Mouse (Mus musculus) heart, embryonic 14.5 days (tissue): ENCODE results near the gene Pelp1. TPM values are rescaled to one million over a fixed set of nuclear protein-coding genes. Genes with fewer than 3 reads are reported as not detected.

Source experiments
- ATAC-seq: fragments of 200-750 bp; cut with Nextera tagmentation; 2 replicates; pipeline ENCODE4 v1.8.0; 2017; ENCODE audit warnings: low read depth, moderate TSS enrichment; ENCODE audit not compliant: insufficient number of reproducible peaks, insufficient read depth, low FRiP score
- H3K27ac ChIP-seq, 2 experiments: fragments of 200-500 bp in 1 of 2; fragments of 300-500 bp in 1 of 2; sonication (generic) in 1 of 2; replicated peaks in 1 of 2; 2 replicates each; pipeline ENCODE4 v1.5.1; 2012 to 2014; ENCODE audit warnings: low read depth in 2 of 2, low read length in 2 of 2, control low read depth in 1 of 2, mild to moderate bottlenecking in 1 of 2, mixed read lengths in 1 of 2; ENCODE audit not compliant: control insufficient read depth in 1 of 2, insufficient read depth in 1 of 2
- H3K27me3 ChIP-seq: fragments of 300-500 bp; sonication (generic); 2 replicates; pipeline ENCODE4 v1.6.1; 2014; ENCODE audit warnings: mild to moderate bottlenecking, low read length, control low read depth; ENCODE audit not compliant: control insufficient read depth, insufficient read depth
- H3K36me3 ChIP-seq: fragments of 300-500 bp; sonication (generic); 2 replicates; pipeline ENCODE4 v1.6.1; 2014; ENCODE audit warnings: mild to moderate bottlenecking, control low read depth, low read length, mixed read lengths; ENCODE audit not compliant: control insufficient read depth, insufficient read depth
- H3K4me1 ChIP-seq, 2 experiments: fragments of 200-500 bp in 1 of 2; fragments of 300-500 bp in 1 of 2; sonication (generic) in 1 of 2; 2 replicates each; pipeline ENCODE4 v1.6.1; 2012 to 2014; ENCODE audit warnings: low read length in 2 of 2, control low read depth in 1 of 2, mixed read lengths in 1 of 2; ENCODE audit not compliant: control insufficient read depth in 2 of 2, insufficient read depth in 2 of 2
- H3K4me2 ChIP-seq: fragments of 300-500 bp; sonication (generic); 2 replicates; pipeline ENCODE4 v1.6.1; 2014; ENCODE audit warnings: mild to moderate bottlenecking, low read length
- H3K4me3 ChIP-seq, 2 experiments: fragments of 200-500 bp in 1 of 2; fragments of 300-500 bp in 1 of 2; sonication (generic) in 1 of 2; 2 replicates each; pipeline ENCODE4 v1.5.1; 2012 to 2014; ENCODE audit warnings: low read length in 2 of 2, mild to moderate bottlenecking in 2 of 2, control low read depth in 1 of 2, low read depth in 1 of 2, moderate library complexity in 1 of 2; ENCODE audit not compliant: control insufficient read depth in 1 of 2, insufficient read depth in 1 of 2
- H3K9ac ChIP-seq: fragments of 300-500 bp; sonication (generic); 2 replicates; pipeline ENCODE4 v1.6.1; 2014; ENCODE audit warnings: mild to moderate bottlenecking, low read length
- H3K9me3 ChIP-seq: fragments of 300-500 bp; sonication (generic); 2 replicates; pipeline ENCODE4 v1.6.1; 2016; ENCODE audit warnings: low read length, control low read depth; ENCODE audit not compliant: control insufficient read depth
- WGBS: fragments of 180-500 bp; shearing (Covaris S2); extraction: QIAGEN DNeasy Blood & Tissue Kit; methylation state at CpG from one replicate; pipeline ENCODE4 v1.1.7; 2014; 5-methylcytosine and 5-hydroxymethylcytosine counted together
- polyA plus RNA-seq: library from polyadenylated mRNA; unstranded; fragments of >200 nt; fragmentation: Nextera tagmentation; extraction: Ambion mirVana; gene quantifications from 2 replicates; pipeline ENCODE4 v1.2.1, GENCODE M21; 2014

Gene Pelp1
- 17.8 and 17.9 TPM in 2 replicates for polyA plus RNA-seq

DNA sequence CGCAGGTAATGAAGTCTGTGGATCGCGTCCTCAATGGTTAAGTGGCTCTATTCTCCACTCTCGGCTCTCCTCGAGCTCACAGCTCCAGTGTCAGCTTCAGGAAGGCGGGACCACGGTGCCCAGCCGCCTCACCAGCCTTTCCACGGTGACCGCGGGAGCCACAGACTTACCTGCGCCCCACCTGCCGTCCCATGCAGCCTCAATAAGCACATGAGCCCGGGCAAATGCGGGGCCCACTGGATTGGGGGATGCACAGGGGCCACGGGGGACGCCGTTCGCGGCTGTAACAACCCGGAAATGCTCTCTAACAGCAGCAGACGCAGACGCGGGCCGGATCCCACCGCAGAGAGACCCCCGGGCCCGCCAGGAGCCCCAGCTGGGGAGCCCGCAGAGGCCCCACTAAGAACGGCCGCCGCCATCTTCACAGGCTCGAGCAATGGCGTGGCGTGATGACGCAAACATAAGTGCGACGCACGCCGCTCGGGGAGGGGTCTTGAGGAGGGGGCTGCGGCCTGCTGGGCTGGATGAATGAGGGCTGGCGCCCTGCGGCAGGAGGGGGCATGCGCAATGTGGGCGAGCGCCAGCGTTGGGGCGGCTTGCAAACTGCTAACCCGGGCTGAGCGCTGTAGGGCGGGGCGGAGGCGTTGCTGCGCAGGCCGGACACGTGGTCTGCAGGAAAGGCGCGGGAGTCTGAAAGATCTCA, at the start of gene Pelp1:
Pelp1 (minus strand) TSS at position 438 of the 703 bp plus-strand sequence.
- H3K36me3 ChIP-seq, result peaks cover 8% of the 10 kb centered on the region
- H3K27ac ChIP-seq, result peak within 1 kb of the TSS; percentile 2 to 65
- H3K4me3 ChIP-seq, result peak within 1 kb of the TSS; percentile 90 to 98
- H3K4me2 ChIP-seq, result peak within 1 kb of the TSS; percentile 83
- H3K4me1 ChIP-seq, result peaks cover 2 to 12% of the 10 kb centered on the region in 2 experiments; a peak in 3 of 4 replicates
- no peaks in the 10 kb centered on the region for H3K27me3 ChIP-seq
- under 1% methylated on average over 59 of the region's 59 CpGs for WGBS
- peak; percentile 94 for ATAC-seq
- H3K9ac ChIP-seq, result peak within 1 kb of the TSS; percentile 99
- H3K9me3 ChIP-seq, result no peaks in the 10 kb centered on the region

DNA sequence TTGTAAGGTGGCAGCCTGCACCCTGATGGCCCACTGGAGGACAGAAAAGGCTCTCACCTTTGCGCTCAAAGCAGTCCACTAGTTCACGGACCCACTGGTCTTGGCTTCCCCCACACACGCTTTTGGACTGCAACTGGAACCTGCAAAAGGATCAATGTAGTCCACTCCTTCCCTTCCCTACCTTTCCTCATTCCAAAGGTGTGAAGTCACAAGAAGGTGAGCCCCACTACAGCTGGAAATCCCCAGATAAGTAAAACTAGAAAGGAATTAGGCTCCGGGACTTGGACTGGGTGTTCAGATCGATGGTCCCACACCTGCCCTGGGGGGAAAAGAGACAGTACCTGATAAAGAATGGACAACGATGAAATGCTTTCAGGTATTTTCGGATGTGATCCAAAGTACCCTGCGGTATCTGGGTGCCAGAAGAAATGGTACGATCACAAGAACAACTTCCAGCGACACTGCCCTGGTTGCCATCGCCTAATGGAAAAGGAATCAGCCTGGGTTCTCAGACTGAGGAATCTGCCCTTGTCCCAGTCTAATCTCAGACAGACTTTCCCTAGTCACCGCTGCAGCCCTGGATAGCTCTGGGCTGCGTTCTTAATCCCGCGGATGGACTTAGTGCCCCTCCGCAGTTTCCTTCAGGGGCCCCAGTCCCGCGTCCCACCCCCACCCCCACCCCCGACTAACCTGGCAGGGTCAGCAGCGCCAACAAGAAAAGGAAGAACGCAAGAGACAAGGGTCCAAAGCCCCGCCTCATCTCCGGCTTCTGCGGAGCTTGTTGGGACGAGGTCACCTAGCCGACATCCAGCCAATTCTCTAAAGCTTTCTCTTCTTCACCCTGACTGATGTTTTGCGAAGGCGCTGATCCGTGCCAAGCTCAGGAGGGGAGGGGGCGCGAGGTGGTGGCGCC, 49.1 kb upstream of the Pelp1 start, which contains the start of gene Zmynd15:
Zmynd15 (plus strand) TSS at position 746 of the 913 bp plus-strand sequence.
- WGBS, result 14% methylated on average over 32 of the region's 32 CpGs
- Histone ChIP-seq H3K4me1 (peaks cover 3 to 10% of the 10 kb centered on the region in 2 experiments; a peak in 3 of 4 replicates), H3K36me3 (peaks cover 13% of the 10 kb centered on the region), H3K9ac (peak within 1 kb of the TSS; percentile 72), H3K4me3 (peak within 1 kb of the TSS; percentile 56 to 83), H3K27ac (peak within 1 kb of the TSS in 1 of 2 experiments; percentile 24; a peak in 2 of 4 replicates), H3K4me2 (peak within 1 kb of the TSS; percentile 91), H3K27me3 (peaks cover 21% of the 10 kb centered on the region), H3K9me3 (no peaks in the 10 kb centered on the region)
- ATAC-seq, result 0 out of 2 replicates have a peak, but pooled peaks have one; percentile 24

DNA sequence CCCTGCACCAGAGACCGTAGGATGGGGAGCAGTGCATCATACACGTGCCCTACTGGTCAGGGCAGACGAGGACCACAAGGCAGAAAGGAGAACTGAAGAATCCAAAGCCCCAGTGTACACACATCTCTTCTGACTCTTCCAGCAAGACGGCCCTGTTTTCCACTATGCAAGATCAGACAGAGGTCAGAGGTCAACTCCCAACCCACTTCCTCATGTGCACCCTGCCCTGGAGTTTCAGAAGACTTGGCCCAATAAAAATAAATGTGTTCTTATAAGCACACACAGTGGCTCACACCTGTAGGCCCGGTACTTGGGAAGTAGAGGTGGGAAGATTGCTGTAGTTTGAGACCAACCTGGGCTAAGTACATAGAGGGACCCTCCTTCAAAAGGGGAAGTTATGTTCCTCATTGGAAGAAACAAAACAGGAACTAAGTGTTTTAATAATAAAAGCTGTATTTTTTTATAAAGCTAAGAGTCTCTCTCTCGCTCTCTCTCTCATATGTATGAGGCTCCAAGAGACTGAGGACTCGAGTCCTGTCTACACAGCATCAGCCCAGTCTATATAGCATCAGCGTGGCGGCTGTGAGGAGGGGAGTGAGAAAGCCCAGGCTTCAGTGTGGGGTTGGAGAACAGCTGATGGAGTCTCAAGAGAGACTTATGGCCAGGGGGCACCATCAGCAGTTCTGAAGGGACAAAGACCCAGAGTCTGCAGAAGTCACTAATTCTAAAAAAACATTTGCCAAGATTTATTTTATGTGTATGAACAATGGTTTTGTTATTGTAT, 43.6 kb upstream of the Pelp1 start:
- H3K4me3 ChIP-seq, result no peak overlapping the region
- H3K4me1 ChIP-seq, result peaks cover 3 to 11% of the 10 kb centered on the region in 2 experiments; a peak in 2 of 4 replicates
- H3K9ac ChIP-seq, result no peak overlapping the region
- no peaks in the 10 kb centered on the region for H3K9me3 ChIP-seq
- peaks cover 20% of the 10 kb centered on the region for H3K36me3 ChIP-seq
- no peak overlapping the region for H3K4me2 ChIP-seq
- WGBS, result 85% methylated on average over 9 of the region's 9 CpGs
- H3K27ac ChIP-seq, result no peak overlapping the region
- peaks cover under 1% of the 10 kb centered on the region; the same call in 1 of the 2 replicates for H3K27me3 ChIP-seq
- no peak for ATAC-seq

GRCm38 (mm10) chr11:70451797-70452498, 42.1 kb upstream of the Pelp1 start, which contains the start of gene Med11:
TSS of gene Med11 (plus strand) at chr11:70451919.
- Histone ChIP-seq H3K4me2 (peak within 1 kb of the TSS; percentile 83), H3K4me1 (peaks cover 3 to 11% of the 10 kb centered on the region in 2 experiments; a peak in 2 of 4 replicates), H3K27me3 (no peaks in the 10 kb centered on the region), H3K9me3 (no peaks in the 10 kb centered on the region), H3K27ac (peak within 1 kb of the TSS; percentile 96 to 97), H3K36me3 (peaks cover 20% of the 10 kb centered on the region), H3K4me3 (peak within 1 kb of the TSS; percentile 72 to 79), H3K9ac (peak within 1 kb of the TSS; percentile 88)
- WGBS, result under 1% methylated on average over 46 of the region's 46 CpGs
- ATAC-seq, result peak; percentile 99

GRCm38 (mm10) chr11:70450926-70451325, 41.1 kb upstream of the Pelp1 start:
- H3K4me2 ChIP-seq, result no peak overlapping the region
- ATAC-seq, result no peak
- peaks cover 3 to 11% of the 10 kb centered on the region in 2 experiments; a peak in 2 of 4 replicates for H3K4me1 ChIP-seq
- H3K4me3 ChIP-seq, result no peak overlapping the region
- peaks cover 20% of the 10 kb centered on the region for H3K36me3 ChIP-seq
- H3K27ac ChIP-seq, result no peak overlapping the region
- WGBS, result 81% methylated on average over 2 of the region's 2 CpGs
- H3K9ac ChIP-seq, result no peak overlapping the region
- H3K27me3 ChIP-seq, result no peaks in the 10 kb centered on the region
- no peaks in the 10 kb centered on the region for H3K9me3 ChIP-seq

DNA sequence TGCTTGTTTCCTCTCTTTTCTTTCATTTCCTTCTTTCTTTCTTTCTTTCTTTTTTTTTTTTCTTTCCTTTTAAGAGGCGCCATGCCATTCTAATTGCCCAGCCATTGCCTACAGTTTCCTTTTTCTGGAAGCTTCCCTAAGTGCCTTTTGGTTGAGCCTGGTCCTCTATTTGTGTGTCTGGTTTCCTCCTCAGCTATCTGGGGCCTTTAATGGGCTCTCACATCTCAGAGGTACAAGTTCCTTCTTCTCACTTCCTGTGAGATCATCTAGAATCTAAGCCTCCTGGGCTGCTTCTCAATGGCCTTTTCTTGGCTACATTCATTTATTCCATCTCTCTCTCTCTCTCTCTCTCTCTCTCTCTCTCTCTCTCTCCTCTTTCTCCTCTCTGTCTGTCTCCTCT, 37.5 kb upstream of the Pelp1 start:
- H3K36me3 ChIP-seq, result no peaks in the 10 kb centered on the region
- no peaks in the 10 kb centered on the region for H3K27me3 ChIP-seq
- H3K4me1 ChIP-seq, result peaks cover 0 to under 1% of the 10 kb centered on the region in 2 experiments; a peak in 2 of 4 replicates
- H3K9me3 ChIP-seq, result no peaks in the 10 kb centered on the region
- H3K4me3 ChIP-seq, result no peak overlapping the region
- no peak for ATAC-seq
- WGBS, result 53% methylated on average over 1 of the region's 1 CpGs
- H3K9ac ChIP-seq, result no peak overlapping the region
- no peak overlapping the region for H3K4me2 ChIP-seq
- H3K27ac ChIP-seq, result no peak overlapping the region
